Mouse (Mus musculus) erythroblast, embryonic 14.5 days (primary cell): Measurements from ENCODE around the gene Zfp668. TPM values are rescaled to one million over a fixed set of nuclear protein-coding genes. Genes with fewer than 3 reads are reported as not detected.

Experiments
- H3K27me3 ChIP-seq: 2 replicates; pipeline ENCODE4 v1.6.1; 2012; ENCODE audit warnings: inconsistent platforms; ENCODE audit not compliant: control insufficient read depth
- H3K36me3 ChIP-seq: 2 replicates; pipeline ENCODE4 v1.6.1; 2012; ENCODE audit warnings: mild to moderate bottlenecking, inconsistent platforms; ENCODE audit not compliant: control insufficient read depth
- H3K4me1 ChIP-seq: 2 replicates; pipeline ENCODE4 v1.6.1; 2012; ENCODE audit warnings: inconsistent platforms; ENCODE audit not compliant: control insufficient read depth
- H3K4me3 ChIP-seq: replicated peaks from 2 replicates; pipeline ENCODE3; 2012; ENCODE audit warnings: moderate library complexity, mild to moderate bottlenecking, inconsistent platforms
- H3K9me3 ChIP-seq: 2 replicates; pipeline ENCODE4 v1.6.1; 2012; ENCODE audit warnings: low read length, inconsistent platforms, mixed read lengths; ENCODE audit not compliant: control insufficient read depth
- GATA1 ChIP-seq: IDR thresholded peaks from 2 replicates; pipeline ENCODE4 v1.6.1; 2012; ENCODE audit warnings: low read length, inconsistent platforms, mixed read lengths
- TAL1 ChIP-seq: IDR thresholded peaks from 3 replicates; pipeline ENCODE4 v1.6.1; 2012; ENCODE audit warnings: low read length, inconsistent platforms, mixed read lengths
- polyA plus RNA-seq: library from polyadenylated mRNA; stranded (reverse); fragments of >175 nt; gene quantifications from 2 replicates; pipeline ENCODE4 v1.2.3, GENCODE M21; 2012

Gene Zfp668
- polyA plus RNA-seq, 1 experiment: 1.5 TPM

- Histone ChIP-seq H3K27me3 (no peaks in the 10 kb centered on the region), H3K4me1 (peaks cover 22% of the 10 kb centered on the region), H3K9me3 (no peaks in the 10 kb centered on the region), H3K4me3 (no peak overlapping the region), H3K36me3 (no peaks in the 10 kb centered on the region)
- no peak for TF ChIP-seq TAL1
- TF ChIP-seq GATA1: no peak
These were observed 39.2 kb downstream of the Zfp668 start for GRCm38 (mm10) chr7:127837473-127837872.

GRCm38 (mm10) chr7:127835550-127835949, 41.1 kb downstream of the Zfp668 start:
- Histone ChIP-seq H3K4me1 (peaks cover 3% of the 10 kb centered on the region), H3K9me3 (no peaks in the 10 kb centered on the region), H3K27me3 (no peaks in the 10 kb centered on the region), H3K4me3 (no peak overlapping the region), H3K36me3 (no peaks in the 10 kb centered on the region)
- no peak for TF ChIP-seq GATA1

GRCm38 (mm10) chr7:127824176-127824871, 52.3 kb downstream of the Zfp668 start, which contains the start of the genes Stx4a and Stx1b:
Gene Stx4a, plus strand, starts transcription at chr7:127824294.
Gene Stx1b, minus strand, starts transcription at chr7:127824549.
- TF ChIP-seq TAL1 (no peak), GATA1 (no peak)
- H3K4me1 ChIP-seq: no peaks in the 10 kb centered on the region
- no peak within 1 kb of the TSS for H3K4me3 ChIP-seq
- no peaks in the 10 kb centered on the region for H3K9me3 ChIP-seq
- peaks cover 26% of the 10 kb centered on the region for H3K27me3 ChIP-seq
- no peaks in the 10 kb centered on the region for H3K36me3 ChIP-seq

GRCm38 (mm10) chr7:127823236-127824171, 53.1 kb downstream of the Zfp668 start:
- Histone ChIP-seq H3K27me3 (peaks cover 26% of the 10 kb centered on the region), H3K36me3 (no peaks in the 10 kb centered on the region), H3K4me1 (no peaks in the 10 kb centered on the region), H3K9me3 (no peaks in the 10 kb centered on the region), H3K4me3 (no peak overlapping the region)
- no peak for TF ChIP-seq TAL1
- no peak for TF ChIP-seq GATA1

GRCm38 (mm10) chr7:127822494-127822893, 54.1 kb downstream of the Zfp668 start:
- Histone ChIP-seq H3K36me3 (no peaks in the 10 kb centered on the region), H3K9me3 (no peaks in the 10 kb centered on the region), H3K4me1 (no peaks in the 10 kb centered on the region), H3K27me3 (peaks cover 26% of the 10 kb centered on the region), H3K4me3 (no peak overlapping the region)
- no peak for TF ChIP-seq GATA1
- no peak for TF ChIP-seq TAL1

GRCm38 (mm10) chr7:127820836-127821509, 55.7 kb downstream of the Zfp668 start:
- Histone ChIP-seq H3K27me3 (peaks cover 26% of the 10 kb centered on the region), H3K36me3 (no peaks in the 10 kb centered on the region), H3K4me3 (no peak overlapping the region), H3K9me3 (no peaks in the 10 kb centered on the region), H3K4me1 (peaks cover 2% of the 10 kb centered on the region; the same call in 1 of the 2 replicates)
- TF ChIP-seq GATA1: no peak
- TF ChIP-seq TAL1: no peak

- no peak overlapping the region for H3K4me3 ChIP-seq
- H3K9me3 ChIP-seq: no peaks in the 10 kb centered on the region
- H3K27me3 ChIP-seq: no peaks in the 10 kb centered on the region
- H3K4me1 ChIP-seq: peaks cover 8% of the 10 kb centered on the region
- no peaks in the 10 kb centered on the region for H3K36me3 ChIP-seq
- TF ChIP-seq TAL1 (no peak), GATA1 (no peak)
These were observed 58.9 kb downstream of the Zfp668 start for GRCm38 (mm10) chr7:127817776-127818175.

- TF ChIP-seq GATA1 (no peak), TAL1 (no peak)
- no peaks in the 10 kb centered on the region for H3K27me3 ChIP-seq
- H3K4me1 ChIP-seq: peaks cover 8% of the 10 kb centered on the region
- H3K9me3 ChIP-seq: no peaks in the 10 kb centered on the region
- H3K4me3 ChIP-seq: no peak overlapping the region
- H3K36me3 ChIP-seq: no peaks in the 10 kb centered on the region
These were observed 59.6 kb downstream of the Zfp668 start for GRCm38 (mm10) chr7:127817053-127817452.
